Mouse (Mus musculus): Measurements from ENCODE around the gene Grk1. TPM values are rescaled to one million over a fixed set of nuclear protein-coding genes. Genes with fewer than 3 reads are reported as not detected.
A peak's percentile ranks its signal among the peaks of the same experiment; 100 is the strongest.

Grk1 gene
- polyA plus RNA-seq, 1 experiment from 2014 or later = not detected

GRCm38 (mm10) chr8:13415879-13416278 lies 11.0 kb downstream of the Grk1 start:
- no peak for ATAC-seq
- Histone ChIP-seq H3K4me3 (ENCODE audit: low read length) (no peak overlapping the region), H3K9me3 (ENCODE audit: control insufficient read depth, low read length) (no peaks in the 10 kb centered on the region), H3K27me3 (replicated peaks; ENCODE audit: control insufficient read depth, insufficient read depth, low read length) (no peaks in the 10 kb centered on the region), H3K27ac (ENCODE audit: low read length) (no peak overlapping the region), H3K4me1 (ENCODE audit: control insufficient read depth, insufficient read depth, low read length) (no peaks in the 10 kb centered on the region), H3K36me3 (ENCODE audit: control insufficient read depth, insufficient read depth, low read length) (no peaks in the 10 kb centered on the region), H3K4me2 (ENCODE audit: low read depth, low read length) (no peak overlapping the region), H3K9ac (ENCODE audit: low read depth, low read length) (no peak overlapping the region; the same call in 1 of the 2 replicates)
- 77% methylated on average over 10 of the region's 10 CpGs for WGBS

GRCm38 (mm10) chr8:13419111-13419639 lies 14.3 kb downstream of the Grk1 start:
- Histone ChIP-seq H3K27me3 (replicated peaks; ENCODE audit: control insufficient read depth, insufficient read depth, low read length) (no peaks in the 10 kb centered on the region), H3K4me3 (ENCODE audit: low read length) (no peak overlapping the region), H3K9me3 (ENCODE audit: control insufficient read depth, low read length) (no peaks in the 10 kb centered on the region), H3K27ac (ENCODE audit: low read length) (no peak overlapping the region), H3K4me2 (ENCODE audit: low read depth, low read length) (no peak overlapping the region), H3K4me1 (ENCODE audit: control insufficient read depth, insufficient read depth, low read length) (no peaks in the 10 kb centered on the region), H3K9ac (ENCODE audit: low read depth, low read length) (no peak overlapping the region), H3K36me3 (ENCODE audit: control insufficient read depth, insufficient read depth, low read length) (no peaks in the 10 kb centered on the region)
- 57% methylated on average over 2 of the region's 2 CpGs for WGBS
- no peak for ATAC-seq

- Histone ChIP-seq H3K9ac (ENCODE audit: low read depth, low read length) (no peak overlapping the region), H3K36me3 (ENCODE audit: control insufficient read depth, insufficient read depth, low read length) (no peaks in the 10 kb centered on the region), H3K27ac (ENCODE audit: low read length) (no peak overlapping the region), H3K4me3 (ENCODE audit: low read length) (no peak overlapping the region), H3K9me3 (ENCODE audit: control insufficient read depth, low read length) (no peaks in the 10 kb centered on the region), H3K4me1 (ENCODE audit: control insufficient read depth, insufficient read depth, low read length) (no peaks in the 10 kb centered on the region), H3K4me2 (ENCODE audit: low read depth, low read length) (no peak overlapping the region), H3K27me3 (replicated peaks; ENCODE audit: control insufficient read depth, insufficient read depth, low read length) (no peaks in the 10 kb centered on the region)
- no peak for ATAC-seq
- WGBS = 86% methylated on average over 6 of the region's 6 CpGs
Measured at GRCm38 (mm10) chr8:13420970-13421369, 16.1 kb downstream of the Grk1 start.

- no peak overlapping the region for H3K27ac ChIP-seq (ENCODE audit: low read length)
Measured at GRCm38 (mm10) chr8:13427351-13427750, 22.5 kb downstream of the Grk1 start.

GRCm38 (mm10) chr8:13428156-13428555 lies 23.3 kb downstream of the Grk1 start:
- Histone ChIP-seq H3K4me1 (ENCODE audit: control insufficient read depth, insufficient read depth, low read length) (no peaks in the 10 kb centered on the region), H3K9me3 (ENCODE audit: control insufficient read depth, low read length) (no peaks in the 10 kb centered on the region), H3K9ac (ENCODE audit: low read depth, low read length) (no peak overlapping the region), H3K27me3 (replicated peaks; ENCODE audit: control insufficient read depth, insufficient read depth, low read length) (no peaks in the 10 kb centered on the region), H3K36me3 (ENCODE audit: control insufficient read depth, insufficient read depth, low read length) (no peaks in the 10 kb centered on the region), H3K27ac (ENCODE audit: low read length) (no peak overlapping the region), H3K4me2 (ENCODE audit: low read depth, low read length) (no peak overlapping the region), H3K4me3 (ENCODE audit: low read length) (no peak overlapping the region)
- WGBS = 79% methylated on average over 9 of the region's 9 CpGs
- no peak for ATAC-seq

More at GRCm38 (mm10) chr8:13427351-13427750, 22.5 kb downstream of the Grk1 start:
- 65% methylated on average over 6 of the region's 6 CpGs for WGBS
- H3K4me2 ChIP-seq (ENCODE audit: low read depth, low read length) = no peak overlapping the region
- H3K9me3 ChIP-seq (ENCODE audit: control insufficient read depth, low read length) = no peaks in the 10 kb centered on the region
- H3K9ac ChIP-seq (ENCODE audit: low read depth, low read length) = no peak overlapping the region
- no peaks in the 10 kb centered on the region for H3K36me3 ChIP-seq (ENCODE audit: control insufficient read depth, insufficient read depth, low read length)
- H3K27me3 ChIP-seq (replicated peaks; ENCODE audit: control insufficient read depth, insufficient read depth, low read length) = no peaks in the 10 kb centered on the region
- ATAC-seq = no peak
- no peaks in the 10 kb centered on the region for H3K4me1 ChIP-seq (ENCODE audit: control insufficient read depth, insufficient read depth, low read length)
- H3K4me3 ChIP-seq (ENCODE audit: low read length) = no peak overlapping the region

- WGBS = 63% methylated on average over 7 of the region's 7 CpGs
- H3K9me3 ChIP-seq (ENCODE audit: control insufficient read depth, low read length) = no peaks in the 10 kb centered on the region
- ATAC-seq = no peak
Measured at GRCm38 (mm10) chr8:13430412-13430811, 25.5 kb downstream of the Grk1 start.

GRCm38 (mm10) chr8:13430866-13431265 lies 26.0 kb downstream of the Grk1 start:
- Histone ChIP-seq H3K27me3 (replicated peaks; ENCODE audit: control insufficient read depth, insufficient read depth, low read length) (peaks cover 16% of the 10 kb centered on the region; the same call in 1 of the 2 replicates), H3K9ac (ENCODE audit: low read depth, low read length) (no peak overlapping the region), H3K4me3 (ENCODE audit: low read length) (no peak overlapping the region), H3K4me2 (ENCODE audit: low read depth, low read length) (no peak overlapping the region), H3K4me1 (ENCODE audit: control insufficient read depth, insufficient read depth, low read length) (no peaks in the 10 kb centered on the region), H3K27ac (ENCODE audit: low read length) (no peak overlapping the region), H3K9me3 (ENCODE audit: control insufficient read depth, low read length) (no peaks in the 10 kb centered on the region), H3K36me3 (ENCODE audit: control insufficient read depth, insufficient read depth, low read length) (no peaks in the 10 kb centered on the region)
- no peak for ATAC-seq

More at GRCm38 (mm10) chr8:13430412-13430811, 25.5 kb downstream of the Grk1 start:
- Histone ChIP-seq H3K27me3 (replicated peaks; ENCODE audit: control insufficient read depth, insufficient read depth, low read length) (peaks cover 13% of the 10 kb centered on the region; the same call in 1 of the 2 replicates), H3K4me2 (ENCODE audit: low read depth, low read length) (no peak overlapping the region), H3K9ac (ENCODE audit: low read depth, low read length) (no peak overlapping the region), H3K27ac (ENCODE audit: low read length) (no peak overlapping the region), H3K4me3 (ENCODE audit: low read length) (no peak overlapping the region), H3K4me1 (ENCODE audit: control insufficient read depth, insufficient read depth, low read length) (no peaks in the 10 kb centered on the region), H3K36me3 (ENCODE audit: control insufficient read depth, insufficient read depth, low read length) (no peaks in the 10 kb centered on the region)

GRCm38 (mm10) chr8:13433130-13433529 lies 28.2 kb downstream of the Grk1 start:
- Histone ChIP-seq H3K36me3 (ENCODE audit: control insufficient read depth, insufficient read depth, low read length) (no peaks in the 10 kb centered on the region), H3K4me2 (ENCODE audit: low read depth, low read length) (no peak overlapping the region), H3K9me3 (ENCODE audit: control insufficient read depth, low read length) (no peaks in the 10 kb centered on the region), H3K9ac (ENCODE audit: low read depth, low read length) (no peak overlapping the region), H3K4me1 (ENCODE audit: control insufficient read depth, insufficient read depth, low read length) (no peaks in the 10 kb centered on the region), H3K4me3 (ENCODE audit: low read length) (no peak overlapping the region), H3K27ac (ENCODE audit: low read length) (no peak overlapping the region), H3K27me3 (replicated peaks; ENCODE audit: control insufficient read depth, insufficient read depth, low read length) (peaks cover 28% of the 10 kb centered on the region)
- no peak for ATAC-seq
- WGBS = 78% methylated on average over 5 of the region's 5 CpGs

- Histone ChIP-seq H3K4me2 (ENCODE audit: low read depth, low read length) (no peak within 1 kb of the TSS), H3K4me3 (ENCODE audit: low read length) (peak within 1 kb of the TSS; percentile 18), H3K27me3 (replicated peaks; ENCODE audit: control insufficient read depth, insufficient read depth, low read length) (peaks cover 28% of the 10 kb centered on the region), H3K9ac (ENCODE audit: low read depth, low read length) (0 out of 2 replicates have a peak within 1 kb of the TSS, but pooled peaks have one; percentile 19), H3K36me3 (ENCODE audit: control insufficient read depth, insufficient read depth, low read length) (no peaks in the 10 kb centered on the region), H3K27ac (ENCODE audit: low read length) (no peak within 1 kb of the TSS), H3K4me1 (ENCODE audit: control insufficient read depth, insufficient read depth, low read length) (no peaks in the 10 kb centered on the region), H3K9me3 (ENCODE audit: control insufficient read depth, low read length) (no peaks in the 10 kb centered on the region)
- ATAC-seq = no peak
- WGBS = 19% methylated on average over 10 of the region's 10 CpGs
Measured at GRCm38 (mm10) chr8:13434889-13435288, 30.0 kb downstream of the Grk1 start, which contains the start of gene Tmem255b. Gene Tmem255b (plus strand): TSS chr8:13435189.

GRCm38 (mm10) chr8:13436052-13436451 lies 31.2 kb downstream of the Grk1 start:
- no peaks in the 10 kb centered on the region for H3K9me3 ChIP-seq (ENCODE audit: control insufficient read depth, low read length)
- no peak overlapping the region for H3K27ac ChIP-seq (ENCODE audit: low read length)
- peaks cover 28% of the 10 kb centered on the region for H3K27me3 ChIP-seq (replicated peaks; ENCODE audit: control insufficient read depth, insufficient read depth, low read length)
- WGBS = 13% methylated on average over 8 of the region's 8 CpGs
- H3K9ac ChIP-seq (ENCODE audit: low read depth, low read length) = no peak overlapping the region
- H3K36me3 ChIP-seq (ENCODE audit: control insufficient read depth, insufficient read depth, low read length) = no peaks in the 10 kb centered on the region
- ATAC-seq = no peak
- no peak overlapping the region for H3K4me2 ChIP-seq (ENCODE audit: low read depth, low read length)
- H3K4me1 ChIP-seq (ENCODE audit: control insufficient read depth, insufficient read depth, low read length) = no peaks in the 10 kb centered on the region
- peak overlapping the region; percentile 18; the same call in 1 of the 2 replicates for H3K4me3 ChIP-seq (ENCODE audit: low read length)

Measured in intestine, embryonic 16.5 days (tissue).